Mouse (Mus musculus) adrenal gland, adult 8-10 months (tissue): ENCODE data around the gene Prkab1. TPM values are rescaled to one million over a fixed set of nuclear protein-coding genes. Genes with fewer than 3 reads are reported as not detected.

Source experiments
- DNase-seq: peaks from one replicate; pipeline ENCODE4 v3.0.0; 2022
- total RNA-seq, 4 experiments: library from RNA; stranded (reverse); gene quantifications; 2 replicates each; pipeline ENCODE4 v1.2.4; 2022

Gene Prkab1
- total RNA-seq, 4 experiments from 2014 or later = 56.6 to 107 (median 62.1) TPM

- no peak for DNase-seq
Observed at GRCm38 (mm10) chr5:116017391-116017790, 6.9 kb downstream of the Prkab1 start.

- DNase-seq = no peak
Observed at GRCm38 (mm10) chr5:116016542-116016941, 7.8 kb downstream of the Prkab1 start.

- no peak for DNase-seq
Observed at GRCm38 (mm10) chr5:116014237-116014636, 10.1 kb downstream of the Prkab1 start.

GRCm38 (mm10) chr5:116013821-116014220 is 10.5 kb downstream of the Prkab1 start:
- no peak for DNase-seq

GRCm38 (mm10) chr5:116012503-116012902 is 11.8 kb downstream of the Prkab1 start:
- DNase-seq = no peak

- DNase-seq = no peak
Observed at GRCm38 (mm10) chr5:116011700-116012099, 12.6 kb downstream of the Prkab1 start.

- no peak for DNase-seq
Observed at GRCm38 (mm10) chr5:116009884-116010627, 14.3 kb downstream of the Prkab1 start.

- no peak for DNase-seq
Observed at GRCm38 (mm10) chr5:116009091-116009851, 15.0 kb downstream of the Prkab1 start.

- DNase-seq = no peak
Observed at GRCm38 (mm10) chr5:116007723-116008122, 16.6 kb downstream of the Prkab1 start.

GRCm38 (mm10) chr5:116006324-116007099 is 17.8 kb downstream of the Prkab1 start:
- DNase-seq = no peak

- no peak for DNase-seq
Observed at GRCm38 (mm10) chr5:116004271-116004670, 20.0 kb downstream of the Prkab1 start.

GRCm38 (mm10) chr5:116003825-116004224 is 20.5 kb downstream of the Prkab1 start:
- DNase-seq = no peak

- peak; percentile 76 for DNase-seq
Observed at GRCm38 (mm10) chr5:116003154-116003553, 21.2 kb downstream of the Prkab1 start.

- no peak for DNase-seq
Observed at GRCm38 (mm10) chr5:115997376-115997775, 26.9 kb downstream of the Prkab1 start.

GRCm38 (mm10) chr5:115994101-115994500 is 30.2 kb downstream of the Prkab1 start:
- DNase-seq = no peak

GRCm38 (mm10) chr5:115991717-115992116 is 32.6 kb downstream of the Prkab1 start:
- DNase-seq = no peak

GRCm38 (mm10) chr5:115987284-115987683 is 37.0 kb downstream of the Prkab1 start:
- DNase-seq = no peak

GRCm38 (mm10) chr5:115985101-115985500 is 39.2 kb downstream of the Prkab1 start:
- no peak for DNase-seq

GRCm38 (mm10) chr5:115984392-115984791 is 39.9 kb downstream of the Prkab1 start:
- DNase-seq = no peak

- peak; percentile 72 for DNase-seq
Observed at GRCm38 (mm10) chr5:115982671-115983373, 41.5 kb downstream of the Prkab1 start.

GRCm38 (mm10) chr5:115980537-115980936 is 43.8 kb downstream of the Prkab1 start:
- DNase-seq = no peak

GRCm38 (mm10) chr5:115979134-115979696 is 45.1 kb downstream of the Prkab1 start:
- no peak for DNase-seq
